Mouse (Mus musculus) olfactory bulb, adult 2 months (tissue): ENCODE results near the gene Evi5.

Experiments
- CTCF ChIP-seq: fragments of 200-500 bp; IDR thresholded peaks from 2 replicates; pipeline ENCODE4 v1.5.1; 2012; ENCODE audit warnings: low read depth, mild to moderate bottlenecking, low read length, moderate library complexity; ENCODE audit not compliant: insufficient read depth
- POLR2A ChIP-seq: fragments of 200-500 bp; IDR thresholded peaks from 2 replicates; pipeline ENCODE4 v1.6.1; 2012; ENCODE audit warnings: mild to moderate bottlenecking, low read depth, low read length, moderate library complexity; ENCODE audit not compliant: insufficient read depth

- TF ChIP-seq CTCF (no peak), POLR2A (no peak)
Measured at GRCm38 (mm10) chr5:107801234-107801633, 73.7 kb downstream of the Evi5 start.
